Mouse (Mus musculus) thymus, postnatal 25 days (tissue): ENCODE results near the gene Topaz1.

Source experiments
- DNase-seq: peaks from one replicate; pipeline ENCODE4 v3.0.0; 2022

The Topaz1 gene

DNA sequence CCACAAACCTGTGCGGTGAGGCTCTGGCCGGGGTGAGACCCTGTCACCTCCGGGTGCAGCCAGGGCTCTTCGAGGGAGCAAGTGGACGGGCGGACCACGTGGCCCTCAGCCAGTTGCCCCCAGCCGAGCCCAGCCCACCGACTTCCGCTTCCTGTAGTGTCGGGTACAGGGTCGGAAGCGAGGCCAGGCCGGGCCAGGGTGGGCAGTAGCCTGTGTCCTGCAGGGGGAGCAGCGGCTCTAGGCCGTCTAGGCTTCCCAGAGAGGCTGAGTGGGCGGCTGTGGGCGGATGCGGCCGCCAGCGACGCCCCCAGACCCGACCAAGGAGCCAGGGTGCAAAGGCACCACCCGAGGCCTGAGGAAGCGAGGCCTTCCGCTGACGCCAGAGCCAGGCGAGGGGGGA lies at the start of gene Topaz1:
Gene Topaz1, plus strand, starts transcription at position 287 of the 400 bp plus-strand sequence.
- DNase-seq: no peak

DNA sequence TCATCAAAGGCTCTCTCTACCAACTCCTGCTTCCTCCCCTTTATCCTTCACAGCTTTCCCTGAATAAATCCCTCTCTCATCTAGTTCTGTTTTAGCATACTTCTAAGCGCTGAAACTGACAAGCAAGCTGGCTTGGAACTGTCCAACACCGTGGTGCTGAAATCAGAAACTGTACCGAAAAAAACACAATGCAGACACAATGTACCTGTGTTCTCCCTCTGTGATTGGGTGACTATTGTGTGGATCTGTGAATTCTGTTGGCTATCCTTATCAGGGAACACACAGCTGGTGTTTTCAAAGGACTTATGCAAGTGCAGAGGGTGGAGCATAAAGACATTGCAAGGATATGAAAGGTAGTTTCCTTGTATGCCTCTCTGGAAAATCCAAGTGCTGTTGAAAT lies 45.3 kb upstream of the Topaz1 start:
- DNase-seq: no peak

DNA sequence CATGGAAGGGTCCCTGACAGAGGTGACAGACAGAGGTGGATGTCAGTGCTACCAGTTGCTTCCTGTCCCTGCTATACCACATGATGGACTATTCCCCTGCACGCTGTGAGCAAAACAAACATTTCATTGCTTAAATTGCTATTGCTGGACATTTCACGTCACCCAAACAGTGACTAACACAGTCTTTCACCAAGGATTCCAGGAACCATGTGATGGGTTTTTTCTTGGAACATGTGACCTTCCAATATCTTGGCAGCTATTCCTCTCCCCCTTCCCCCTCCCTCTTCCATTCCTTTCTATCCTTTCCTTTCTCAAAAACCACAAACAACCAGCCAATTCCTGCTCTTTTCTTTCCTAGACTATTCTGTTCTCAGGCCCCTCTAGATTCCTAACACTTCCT lies 33.3 kb upstream of the Topaz1 start:
- no peak for DNase-seq

DNA sequence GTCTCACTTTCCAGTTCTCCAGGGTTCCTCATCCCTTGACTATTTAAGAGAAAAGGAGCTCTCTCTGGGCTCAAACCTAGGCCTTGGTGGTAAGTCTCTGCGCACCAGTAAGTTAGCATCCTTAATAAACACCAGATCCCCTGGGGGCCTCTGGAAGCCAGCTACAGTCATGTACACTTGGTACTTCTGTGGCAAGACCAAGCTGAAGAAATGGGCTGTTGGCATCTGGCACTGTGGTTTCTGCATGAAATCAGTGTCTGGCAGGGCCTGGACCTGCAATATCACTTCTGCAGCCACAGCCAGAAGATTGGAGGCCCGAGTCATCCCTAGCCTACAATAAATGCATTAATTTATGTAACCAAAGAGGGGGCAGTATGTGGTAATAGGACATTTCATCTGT lies 32.1 kb upstream of the Topaz1 start:
- DNase-seq: no peak

DNA sequence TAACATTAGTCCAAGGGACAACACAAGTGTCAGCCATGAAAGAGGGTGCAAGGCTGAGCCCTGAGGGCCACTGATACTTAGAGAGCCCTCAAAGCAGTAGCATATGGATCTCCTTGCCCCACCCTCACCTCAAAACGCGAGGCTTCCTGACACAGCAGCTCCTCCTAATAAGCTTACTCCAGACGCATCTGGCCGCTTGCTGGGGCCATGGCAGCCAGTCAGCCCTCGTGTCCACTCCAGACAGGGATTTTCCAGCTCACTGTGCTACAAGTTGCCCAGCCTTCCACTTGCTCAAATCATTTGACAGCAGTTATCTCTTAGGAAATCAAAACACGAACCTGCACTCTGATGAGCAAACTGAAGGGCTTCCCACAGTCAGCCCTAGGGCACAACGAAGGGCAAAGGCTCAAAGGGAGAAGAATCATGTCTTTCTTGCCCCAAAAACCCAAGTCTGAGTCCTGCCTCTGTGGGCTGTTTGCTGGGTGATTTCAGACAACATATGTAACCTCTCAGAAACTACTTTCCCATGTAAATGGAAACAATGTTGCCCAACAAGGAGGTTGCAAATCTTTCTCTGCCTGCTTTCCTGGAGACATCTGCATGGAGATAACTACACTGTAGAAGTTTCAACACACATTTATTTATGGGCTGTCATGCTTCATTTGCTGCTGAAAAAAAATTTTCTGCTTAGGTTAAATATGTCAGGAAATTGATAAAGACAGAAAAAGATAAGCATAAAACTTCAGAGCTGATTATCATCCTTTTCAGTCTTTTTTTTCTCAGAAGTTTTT lies 30.8 kb upstream of the Topaz1 start:
- DNase-seq: no peak

DNA sequence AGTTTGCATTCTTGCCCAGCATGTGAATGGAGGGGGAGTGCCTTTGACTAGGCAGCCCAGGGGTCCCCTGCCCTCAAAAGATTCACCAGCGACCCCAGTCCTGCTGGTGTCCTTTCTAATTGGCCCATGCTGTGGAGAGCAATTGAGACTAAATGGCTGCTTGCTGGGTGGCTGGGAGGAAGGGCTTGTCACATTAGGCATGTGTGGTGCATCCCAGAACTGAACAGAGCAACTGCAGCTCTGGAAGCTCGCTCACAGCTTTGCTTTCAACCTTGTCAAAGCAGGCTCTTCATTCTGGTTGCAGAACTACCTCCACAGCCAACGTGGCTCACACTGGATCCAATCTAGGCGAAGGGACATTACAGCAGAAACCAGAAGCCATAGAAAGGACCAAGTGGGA lies 24.9 kb upstream of the Topaz1 start:
- no peak for DNase-seq

DNA sequence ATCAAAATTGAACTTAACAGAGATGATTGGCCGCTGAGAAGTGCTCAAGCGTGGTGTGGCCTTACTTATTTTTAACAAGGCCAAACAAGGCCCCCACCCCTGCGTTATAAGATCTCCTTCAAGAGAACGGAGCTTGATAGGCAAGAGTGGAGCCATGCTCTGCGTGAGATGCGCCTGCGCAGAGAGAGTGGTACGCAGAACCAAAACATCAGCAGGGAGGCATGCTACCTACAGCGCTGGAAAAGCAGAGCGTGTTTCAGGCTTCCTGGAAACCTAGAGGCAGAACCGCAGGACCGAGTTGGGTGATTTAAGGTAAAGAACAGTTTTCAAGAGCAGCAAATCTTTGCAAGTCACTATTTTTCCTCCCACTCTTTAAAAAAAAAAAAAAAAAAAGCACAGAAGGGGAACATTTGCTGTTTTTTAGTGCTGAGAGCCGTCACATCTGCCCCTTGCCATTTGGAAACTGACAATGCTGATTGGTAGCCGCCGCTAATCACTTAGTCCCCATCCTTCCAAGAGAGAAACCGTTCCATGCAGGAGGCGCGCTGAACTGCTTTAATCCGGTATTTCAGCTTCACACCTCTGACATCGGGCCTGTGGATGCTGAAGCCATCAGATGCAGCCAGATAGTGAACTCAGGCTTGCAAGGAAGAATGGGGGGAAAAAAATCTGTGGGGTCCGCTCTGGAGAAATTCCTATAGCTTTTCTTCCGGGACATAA lies 21.9 kb upstream of the Topaz1 start:
- no peak for DNase-seq

DNA sequence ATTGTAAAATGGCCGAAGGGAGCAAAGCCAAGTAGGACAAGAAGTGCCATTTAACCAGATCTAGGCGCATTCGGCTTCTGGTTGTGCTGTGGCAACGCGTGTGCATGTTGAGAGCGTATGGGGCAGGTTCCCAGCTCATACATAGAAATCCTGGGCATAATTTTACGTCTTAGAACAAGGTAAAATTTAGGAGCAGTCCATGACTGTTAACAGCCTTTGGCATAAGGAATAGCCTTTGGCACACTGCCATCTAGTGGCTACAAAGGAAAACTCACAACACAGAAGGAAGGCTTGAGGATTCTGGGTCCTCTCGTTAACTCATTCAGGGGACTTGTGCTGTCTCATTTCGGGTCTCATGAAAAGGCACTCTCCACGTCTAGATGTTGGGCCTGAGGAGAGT lies 17.6 kb upstream of the Topaz1 start:
- DNase-seq: peak; percentile 21

DNA sequence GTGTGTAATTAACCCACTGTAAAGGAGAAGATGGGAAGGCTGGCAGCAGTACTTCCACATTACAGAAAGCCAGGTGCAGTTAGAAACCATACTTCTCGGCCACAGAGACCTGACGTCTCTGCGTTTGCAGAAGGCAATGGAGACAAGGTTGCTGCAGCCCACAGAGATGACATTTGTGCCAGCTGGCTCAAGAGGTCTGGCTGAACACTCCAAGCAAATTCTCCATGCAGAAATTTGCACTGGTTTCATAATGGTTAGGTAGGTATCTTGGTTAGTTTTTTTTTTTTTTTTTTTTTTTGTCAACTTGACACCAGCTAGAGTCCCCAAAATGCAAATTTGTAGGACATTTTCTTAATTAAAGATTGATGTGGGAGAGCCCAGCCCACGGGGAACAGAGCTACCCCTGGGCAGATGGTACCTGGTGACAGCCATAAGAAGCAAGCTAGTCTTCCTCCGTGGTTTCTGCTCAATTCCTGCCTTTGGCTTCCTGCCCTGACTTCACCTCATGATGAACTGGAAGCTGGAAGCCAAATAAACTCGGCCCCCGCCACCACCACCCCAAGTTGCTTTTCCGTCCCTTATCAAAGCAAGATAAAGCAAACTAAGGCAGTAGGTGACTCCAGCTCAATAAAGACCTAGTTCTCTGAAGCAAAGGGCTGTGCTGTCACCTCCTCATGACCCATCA lies 14.9 kb upstream of the Topaz1 start:
- no peak for DNase-seq

DNA sequence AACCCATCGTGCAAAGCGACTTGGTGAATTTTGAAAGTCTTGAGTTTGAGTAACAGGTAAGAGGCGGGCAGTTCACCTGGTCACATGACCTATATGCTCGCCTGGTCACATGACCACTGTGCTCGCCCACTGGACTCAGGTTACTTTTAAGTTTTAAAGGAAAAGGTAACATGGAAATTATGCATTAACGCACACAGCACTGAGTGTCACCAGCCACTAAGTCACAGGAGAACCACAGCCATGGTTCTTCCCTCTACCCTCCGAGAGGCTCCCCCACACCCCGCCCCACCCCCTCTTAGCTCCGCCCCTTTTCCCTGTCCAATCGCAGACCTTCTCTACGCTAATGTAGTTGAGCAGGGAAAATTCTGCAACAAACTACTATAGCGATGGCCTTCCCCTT lies 13.9 kb upstream of the Topaz1 start:
- no peak for DNase-seq

DNA sequence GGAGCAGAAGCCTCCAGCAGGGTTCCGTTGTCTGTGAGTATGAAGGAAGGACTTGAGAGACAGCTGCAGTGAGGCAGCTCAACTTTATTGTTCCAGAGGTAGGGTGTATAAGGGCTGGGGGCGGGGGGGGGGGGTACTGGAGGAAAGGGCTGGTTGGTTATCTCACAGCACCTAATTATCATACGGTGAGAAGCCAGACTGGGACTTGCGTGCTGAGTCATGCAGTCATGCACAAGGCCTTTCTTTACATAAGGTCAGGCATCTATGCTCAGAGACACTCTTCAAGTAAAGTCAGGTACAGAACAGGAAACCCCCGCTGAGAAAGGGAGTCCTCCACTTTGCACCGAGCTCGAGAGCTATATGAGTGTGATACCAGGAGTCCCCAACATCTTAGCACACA lies 12.2 kb upstream of the Topaz1 start:
- no peak for DNase-seq

DNA sequence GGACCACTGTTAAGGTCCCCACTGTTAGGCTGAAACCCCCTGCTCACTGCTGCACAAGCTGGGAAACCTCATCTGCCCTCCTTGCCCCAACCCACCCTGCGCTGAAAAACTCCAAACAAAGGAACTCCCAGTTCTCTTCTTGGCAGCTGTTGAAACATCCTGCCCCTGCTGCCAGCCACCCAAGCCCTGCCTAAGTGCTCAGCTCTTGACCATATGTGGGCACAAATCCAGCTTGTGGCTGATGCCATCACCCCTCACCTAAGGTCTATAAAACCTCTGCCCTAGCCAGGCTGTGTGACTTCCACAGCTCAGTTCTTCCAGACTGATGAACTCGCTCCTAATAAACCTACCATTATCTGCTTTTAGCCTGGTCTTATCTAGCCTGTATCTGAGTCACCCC lies 11.1 kb upstream of the Topaz1 start:
- DNase-seq: no peak

DNA sequence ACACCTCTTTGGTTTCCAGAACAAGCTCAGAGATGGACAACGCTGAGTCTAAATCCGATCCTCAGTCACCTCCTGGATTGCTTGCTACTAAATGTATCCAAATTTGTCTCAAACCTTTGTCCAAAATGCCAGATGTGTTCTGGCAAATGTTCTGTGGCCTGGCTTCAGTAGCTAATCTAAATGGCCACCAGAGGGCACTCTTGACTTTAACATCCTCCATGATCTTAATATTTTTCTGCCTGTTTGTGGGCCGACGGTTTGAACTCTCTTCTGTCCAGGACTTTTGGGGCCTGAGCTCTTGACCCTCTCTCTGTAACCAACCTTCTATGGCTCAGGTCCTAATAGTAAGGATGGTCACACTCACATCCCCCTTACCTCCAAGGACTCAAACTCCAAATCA lies 10.4 kb upstream of the Topaz1 start:
- peak; percentile 17 for DNase-seq

DNA sequence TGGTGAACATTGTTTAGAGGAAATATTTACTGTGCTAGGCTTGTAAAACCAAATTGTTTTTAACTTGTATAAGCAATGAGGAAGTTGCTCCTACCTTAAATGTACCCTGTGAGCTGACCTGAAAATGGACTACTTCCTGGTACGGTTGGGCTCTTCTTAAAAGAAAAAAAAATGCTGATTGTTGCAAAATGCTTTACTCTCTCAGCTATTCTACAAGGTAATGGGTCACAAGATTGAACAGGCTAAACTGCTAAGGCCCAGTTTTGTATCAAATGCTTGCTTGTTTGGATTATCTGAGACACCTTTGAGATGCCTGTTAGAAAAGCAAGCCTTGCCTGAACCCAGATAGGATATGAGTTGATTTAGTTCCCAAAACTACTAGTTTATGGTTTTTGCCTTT lies 1.3 kb upstream of the Topaz1 start:
- DNase-seq: no peak

DNA sequence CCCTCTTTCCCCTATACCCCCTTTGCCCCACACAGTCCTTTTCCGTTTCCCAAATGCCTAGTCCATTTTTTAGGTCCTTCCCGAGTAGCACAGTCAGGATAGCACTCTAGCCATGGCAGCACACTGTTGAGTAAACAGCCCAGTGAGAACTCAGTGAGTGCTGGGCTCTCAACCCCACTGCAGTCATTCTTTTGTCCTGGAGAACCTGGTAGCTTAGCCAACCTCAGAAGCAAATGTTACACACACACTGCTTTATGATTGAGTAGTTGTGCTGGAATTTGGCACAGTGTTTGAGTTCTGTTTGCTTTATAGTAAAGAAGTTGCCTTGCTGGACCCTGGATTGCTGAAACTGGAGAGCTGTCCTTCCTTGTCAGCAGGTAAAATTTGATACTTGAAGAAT lies 10.5 kb downstream of the Topaz1 start:
- no peak for DNase-seq

DNA sequence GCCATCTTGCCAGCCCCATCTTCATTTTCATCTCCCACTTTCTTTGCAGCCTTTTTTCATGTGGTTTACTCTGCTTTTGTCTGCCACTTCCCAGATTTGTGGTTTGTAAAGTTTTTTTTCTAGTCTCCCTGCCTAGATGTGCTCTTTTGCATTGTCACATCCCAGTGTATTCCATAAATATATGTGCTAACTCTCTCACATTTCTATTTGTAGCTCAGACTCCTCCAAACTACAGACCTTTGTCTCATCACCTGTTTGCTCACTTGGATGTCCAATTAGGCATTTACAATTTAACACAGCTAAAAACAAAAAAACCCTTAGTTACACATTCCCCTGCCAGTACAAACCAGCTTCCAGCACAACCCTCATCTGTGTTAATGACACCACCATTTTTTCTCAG lies 13.0 kb downstream of the Topaz1 start:
- DNase-seq: no peak

DNA sequence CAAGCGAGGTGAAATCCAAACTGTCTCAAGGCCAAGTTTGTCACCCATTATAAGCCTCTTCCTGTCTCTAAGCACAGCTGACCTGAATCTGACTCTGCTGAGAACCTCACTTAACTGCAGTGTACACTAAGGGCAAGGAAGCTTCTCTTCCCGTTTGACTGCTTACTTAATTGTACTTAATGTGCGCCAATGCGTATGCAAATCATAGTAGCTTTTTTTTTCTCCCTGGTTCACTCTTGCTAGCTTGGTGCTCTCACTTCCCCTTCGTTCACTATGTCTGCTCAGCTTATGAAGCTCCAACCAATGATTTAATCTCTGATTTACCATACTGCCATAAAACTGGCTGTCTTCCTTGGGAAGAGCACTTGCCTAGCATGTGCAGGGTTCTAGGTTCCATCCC lies 38.1 kb downstream of the Topaz1 start:
- DNase-seq: no peak

DNA sequence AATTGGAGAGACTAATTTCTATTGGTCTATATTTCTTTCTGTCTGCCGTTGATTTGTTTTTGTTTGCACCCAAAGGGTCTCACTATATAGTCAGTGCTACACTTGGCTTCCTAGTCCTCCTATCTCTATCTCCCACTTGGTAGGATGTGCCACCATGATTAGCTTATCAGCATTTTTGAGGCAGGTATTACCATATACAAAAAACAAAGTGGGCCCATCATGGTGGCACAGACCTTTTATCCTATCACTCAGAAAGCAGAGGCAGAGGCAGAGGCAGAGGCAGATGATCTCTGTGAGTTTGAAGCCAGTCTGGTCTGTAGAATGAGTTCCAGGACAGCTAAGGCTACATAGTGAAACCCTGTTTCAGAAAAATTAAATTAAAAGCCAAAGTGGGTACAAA lies 39.4 kb downstream of the Topaz1 start:
- DNase-seq: no peak

DNA sequence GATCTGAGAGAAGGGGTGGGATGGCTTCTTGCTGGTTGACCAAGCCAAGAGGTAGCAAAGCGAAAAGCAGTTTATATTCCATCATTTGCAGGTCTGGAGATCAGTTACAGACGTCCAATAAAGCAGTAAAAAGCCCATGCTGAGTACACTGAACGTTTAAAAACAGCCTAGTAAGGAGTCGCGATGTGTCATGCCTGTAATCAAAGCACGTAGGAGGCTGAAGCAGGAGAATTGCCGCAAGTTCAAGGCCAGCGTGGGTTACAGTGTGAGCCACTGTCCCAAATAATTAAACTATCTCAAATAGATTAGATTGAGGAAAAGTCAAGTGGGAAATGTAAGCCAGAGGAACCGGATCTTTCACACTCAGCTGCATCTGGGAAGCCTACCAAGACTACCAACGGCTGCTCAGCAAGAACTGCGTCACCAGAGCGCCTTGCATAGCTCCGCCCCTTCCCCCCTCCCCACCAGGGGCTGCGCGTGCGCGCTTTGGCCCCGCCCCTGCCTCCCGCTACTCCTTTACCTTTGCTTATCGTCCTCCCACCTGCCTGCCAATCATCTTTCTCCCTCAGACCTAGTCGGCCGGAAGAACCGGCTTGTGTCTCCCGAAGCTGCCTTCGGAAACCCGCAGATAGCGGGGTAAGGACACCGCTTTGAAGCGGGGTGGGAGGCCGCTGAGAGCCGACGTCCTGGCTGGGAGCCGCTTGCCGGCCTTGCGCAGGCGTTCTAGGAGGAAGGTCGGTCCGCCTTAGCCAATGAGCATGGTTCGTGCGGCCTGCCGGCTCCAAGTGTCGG lies 58.1 kb downstream of the Topaz1 start, which contains the start of gene Tcaim:
Gene Tcaim, plus strand, starts transcription at position 487 of the 792 bp plus-strand sequence.
- DNase-seq: peak; percentile 93

DNA sequence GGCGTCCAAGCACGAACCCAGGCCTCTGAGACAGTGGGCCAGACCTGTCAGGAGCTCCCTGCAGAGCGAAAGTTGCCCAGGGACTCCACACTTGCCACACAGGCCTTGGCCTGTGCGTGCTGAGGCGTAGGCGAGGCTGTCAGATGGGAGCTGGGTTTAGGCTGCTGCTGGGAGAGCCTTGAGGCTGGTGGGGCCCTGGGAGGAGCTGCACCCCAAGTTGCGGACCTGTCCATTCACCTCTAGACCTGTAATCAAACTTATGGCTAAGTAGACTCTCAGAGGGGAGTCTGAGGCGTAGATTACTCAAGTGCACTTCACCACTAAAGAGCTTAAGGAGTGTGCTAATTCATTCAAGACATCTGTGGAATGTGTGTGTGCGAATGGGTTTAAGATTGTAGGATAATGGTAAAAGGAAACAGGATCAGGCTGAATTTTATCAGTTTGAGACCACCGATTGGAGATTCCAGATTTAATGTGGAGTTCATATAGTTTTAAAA lies 58.7 kb downstream of the Topaz1 start:
- DNase-seq: no peak

DNA sequence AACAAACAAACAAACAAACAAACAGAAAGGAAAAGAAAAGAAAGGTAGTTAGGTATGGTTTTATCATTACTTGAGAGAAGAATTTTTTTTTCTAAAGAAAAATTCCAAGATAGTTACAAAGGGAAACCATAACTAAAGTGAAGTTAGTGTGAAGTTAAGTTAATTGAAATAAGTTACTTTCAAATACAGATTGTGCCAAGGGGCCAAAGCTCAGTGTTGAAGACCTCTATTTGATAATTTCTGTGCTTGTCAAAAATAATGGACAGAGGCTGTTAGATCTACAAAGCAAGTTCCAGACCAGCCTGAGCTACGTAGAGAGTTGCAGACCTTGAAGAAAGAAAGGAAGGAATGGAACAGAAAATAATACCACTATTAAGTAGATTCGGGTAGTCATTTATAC lies 60.0 kb downstream of the Topaz1 start:
- DNase-seq: no peak

DNA sequence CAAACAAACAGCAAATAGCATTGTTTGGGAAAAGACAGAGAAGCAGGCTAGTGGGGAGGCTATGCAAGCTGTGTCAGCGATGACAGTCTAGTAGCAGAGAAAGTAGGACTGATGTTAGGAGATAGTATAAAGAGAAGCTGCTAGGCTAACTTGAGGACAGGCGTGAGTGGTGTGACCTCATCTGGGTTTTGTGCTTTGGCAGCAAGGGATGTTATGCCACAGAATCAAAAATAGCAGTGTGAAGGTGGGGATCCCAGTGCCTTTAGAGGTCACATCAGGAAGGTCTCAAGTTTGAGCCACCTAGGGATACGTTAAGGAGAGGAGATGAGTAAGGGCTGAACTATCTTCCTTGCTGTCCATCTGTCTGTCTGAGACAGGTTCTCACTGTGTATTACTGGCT lies 63.1 kb downstream of the Topaz1 start:
- DNase-seq: no peak

DNA sequence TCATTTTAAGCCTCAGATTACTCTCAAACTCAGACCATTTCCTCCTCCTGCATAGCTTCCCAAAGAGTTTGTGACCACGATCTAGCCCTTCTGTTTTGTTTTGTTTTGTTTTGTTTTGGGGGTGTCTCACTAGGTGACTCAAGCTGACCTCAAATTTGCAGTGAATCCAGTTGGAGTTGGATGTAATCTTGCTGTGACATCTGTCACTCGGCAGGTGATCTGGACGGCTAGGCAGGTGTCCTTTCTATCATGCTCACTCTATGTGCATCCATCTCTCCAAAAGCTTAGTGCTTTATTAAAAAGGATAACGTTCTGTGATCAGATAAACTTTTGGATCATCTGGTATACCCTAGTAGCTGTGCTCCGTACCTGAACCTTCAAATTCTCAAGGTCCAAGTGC lies 65.2 kb downstream of the Topaz1 start:
- no peak for DNase-seq
